Mouse (Mus musculus) spleen, adult 2 months (tissue): Measurements from ENCODE around the gene Mdh1b. TPM values are rescaled to one million over a fixed set of nuclear protein-coding genes. Genes with fewer than 3 reads are reported as not detected.

Experiments
- DNase-seq, 2 experiments: peaks; one replicate each; pipeline versions ENCODE4 v3.0.0 to v3.0.0-alpha.2; 2012 to 2021; ENCODE audit warnings: low spot score in 2 of 2, low read depth in 1 of 2
- H3K27ac ChIP-seq: fragments of 200-500 bp; 2 replicates; pipeline ENCODE4 v1.5.1; 2012; ENCODE audit warnings: low read length, inconsistent platforms; ENCODE audit not compliant: insufficient read depth
- H3K27me3 ChIP-seq: fragments of 200-500 bp; 2 replicates; pipeline ENCODE4 v1.6.1; 2012; ENCODE audit warnings: mild to moderate bottlenecking, moderate library complexity, low read length, inconsistent platforms; ENCODE audit not compliant: control insufficient read depth, insufficient read depth
- H3K36me3 ChIP-seq: fragments of 200-500 bp; 2 replicates; pipeline ENCODE4 v1.6.1; 2012; ENCODE audit warnings: mild to moderate bottlenecking, low read length, inconsistent platforms; ENCODE audit not compliant: control insufficient read depth, insufficient read depth
- H3K4me1 ChIP-seq: fragments of 200-500 bp; 2 replicates; pipeline ENCODE4 v1.6.1; 2011; ENCODE audit warnings: inconsistent platforms; ENCODE audit not compliant: control insufficient read depth, insufficient read depth, insufficient read length
- H3K4me3 ChIP-seq: fragments of 200-500 bp; 2 replicates; pipeline ENCODE4 v1.5.1; 2011; ENCODE audit warnings: mild to moderate bottlenecking, inconsistent platforms; ENCODE audit not compliant: insufficient read depth, insufficient read length; ENCODE audit errors: extremely low read depth
- CTCF ChIP-seq: fragments of 200-500 bp; IDR thresholded peaks from 2 replicates; pipeline ENCODE4 v1.5.1; 2011; ENCODE audit warnings: mild to moderate bottlenecking, inconsistent platforms; ENCODE audit not compliant: insufficient read depth, insufficient read length, insufficient replicate concordance; ENCODE audit errors: extremely low read depth
- POLR2A ChIP-seq: fragments of 200-500 bp; IDR thresholded peaks from 2 replicates; pipeline ENCODE4 v1.6.1; 2011; ENCODE audit warnings: low read depth, low read length, inconsistent platforms
- WGBS: fragments of 180-500 bp; shearing (Covaris S2); methylation state at CpG from one replicate; pipeline ENCODE4 v1.1.7; 2018; 5-methylcytosine and 5-hydroxymethylcytosine counted together
- polyA plus RNA-seq: library from polyadenylated mRNA; depleted of rRNA; stranded (reverse); fragments of >200 nt; gene quantifications from 2 replicates; pipeline ENCODE4 v1.2.3, GENCODE M21; 2012; rRNA removed

Gene Mdh1b
- polyA plus RNA-seq, result not detected in 2 replicates

GRCm38 (mm10) chr1:63730240-63730771 lies at the start of gene Mdh1b, which contains the start of gene Fastkd2:
Gene Mdh1b (minus strand): TSS chr1:63730318.
Gene Fastkd2 (plus strand): TSS chr1:63730614.
- WGBS, result under 1% methylated on average over 31 of the region's 31 CpGs
- H3K4me3 ChIP-seq, result peak within 1 kb of the TSS; percentile 83
- no peaks in the 10 kb centered on the region; the same call in 1 of the 2 replicates for H3K4me1 ChIP-seq
- no peaks in the 10 kb centered on the region for H3K27me3 ChIP-seq
- TF ChIP-seq POLR2A, result no peak
- TF ChIP-seq CTCF, result no peak
- peak; percentile 79 to 86 for DNase-seq
- H3K27ac ChIP-seq, result no peak within 1 kb of the TSS
- no peaks in the 10 kb centered on the region for H3K36me3 ChIP-seq

- TF ChIP-seq CTCF, result no peak
- no peak for TF ChIP-seq POLR2A
- no peak for DNase-seq
- Histone ChIP-seq H3K36me3 (no peaks in the 10 kb centered on the region), H3K27me3 (no peaks in the 10 kb centered on the region), H3K27ac (no peak overlapping the region), H3K4me1 (no peaks in the 10 kb centered on the region), H3K4me3 (no peak overlapping the region)
- 48% methylated on average over 4 of the region's 4 CpGs for WGBS
These were observed 46.9 kb upstream of the Mdh1b start for GRCm38 (mm10) chr1:63776902-63777630.

GRCm38 (mm10) chr1:63776396-63776795 lies 46.3 kb upstream of the Mdh1b start:
- WGBS, result 62% methylated on average over 1 of the region's 1 CpGs
- H3K4me1 ChIP-seq, result no peaks in the 10 kb centered on the region
- no peak for DNase-seq
- no peak overlapping the region for H3K4me3 ChIP-seq
- no peaks in the 10 kb centered on the region for H3K36me3 ChIP-seq
- TF ChIP-seq POLR2A, result no peak
- TF ChIP-seq CTCF, result no peak
- H3K27me3 ChIP-seq, result no peaks in the 10 kb centered on the region
- H3K27ac ChIP-seq, result no peak overlapping the region

- DNase-seq, result no peak
- no peaks in the 10 kb centered on the region for H3K36me3 ChIP-seq
- no peak overlapping the region for H3K4me3 ChIP-seq
- 92% methylated on average over 7 of the region's 7 CpGs for WGBS
- H3K4me1 ChIP-seq, result no peaks in the 10 kb centered on the region
- TF ChIP-seq POLR2A, result no peak
- no peak for TF ChIP-seq CTCF
- no peaks in the 10 kb centered on the region for H3K27me3 ChIP-seq
- no peak overlapping the region for H3K27ac ChIP-seq
These were observed 40.2 kb upstream of the Mdh1b start for GRCm38 (mm10) chr1:63770309-63770708.

- WGBS, result 88% methylated on average over 5 of the region's 5 CpGs
These were observed 39.0 kb upstream of the Mdh1b start, which contains the start of gene 4933402D24Rik for GRCm38 (mm10) chr1:63769167-63769566. Gene 4933402D24Rik (minus strand): TSS chr1:63769267.

GRCm38 (mm10) chr1:63768112-63768511 lies 38.0 kb upstream of the Mdh1b start:
- no peak overlapping the region for H3K27ac ChIP-seq
- no peak for DNase-seq
- H3K27me3 ChIP-seq, result no peaks in the 10 kb centered on the region
- TF ChIP-seq POLR2A (no peak), CTCF (no peak)
- 82% methylated on average over 8 of the region's 8 CpGs for WGBS
- H3K4me3 ChIP-seq, result no peak overlapping the region
- H3K36me3 ChIP-seq, result no peaks in the 10 kb centered on the region
- no peaks in the 10 kb centered on the region for H3K4me1 ChIP-seq

More at GRCm38 (mm10) chr1:63769167-63769566, 39.0 kb upstream of the Mdh1b start, which contains the start of gene 4933402D24Rik:
- Histone ChIP-seq H3K27ac (no peak within 1 kb of the TSS), H3K36me3 (no peaks in the 10 kb centered on the region), H3K4me3 (no peak within 1 kb of the TSS), H3K4me1 (no peaks in the 10 kb centered on the region), H3K27me3 (no peaks in the 10 kb centered on the region)
- TF ChIP-seq CTCF (no peak), POLR2A (no peak)
- no peak for DNase-seq

GRCm38 (mm10) chr1:63764395-63764794 lies 34.3 kb upstream of the Mdh1b start:
- WGBS, result 93% methylated on average over 7 of the region's 7 CpGs
- TF ChIP-seq CTCF (no peak), POLR2A (no peak)
- H3K27ac ChIP-seq, result no peak overlapping the region
- no peaks in the 10 kb centered on the region for H3K27me3 ChIP-seq
- H3K4me1 ChIP-seq, result no peaks in the 10 kb centered on the region
- H3K4me3 ChIP-seq, result no peak overlapping the region
- no peaks in the 10 kb centered on the region for H3K36me3 ChIP-seq
- DNase-seq, result no peak
